Mouse (Mus musculus) megakaryocyte, embryonic 14.5 days (primary cell): ENCODE results near the gene Ksr1.

Source experiments
- FLI1 ChIP-seq: IDR thresholded peaks from 2 replicates; pipeline ENCODE4 v1.6.1; 2012; ENCODE audit warnings: low read length, inconsistent platforms, mixed read lengths
- GATA1 ChIP-seq: IDR thresholded peaks from 3 replicates; pipeline ENCODE4 v1.6.1; 2012; ENCODE audit warnings: mixed read lengths, low read length, inconsistent platforms, borderline replicate concordance

DNA sequence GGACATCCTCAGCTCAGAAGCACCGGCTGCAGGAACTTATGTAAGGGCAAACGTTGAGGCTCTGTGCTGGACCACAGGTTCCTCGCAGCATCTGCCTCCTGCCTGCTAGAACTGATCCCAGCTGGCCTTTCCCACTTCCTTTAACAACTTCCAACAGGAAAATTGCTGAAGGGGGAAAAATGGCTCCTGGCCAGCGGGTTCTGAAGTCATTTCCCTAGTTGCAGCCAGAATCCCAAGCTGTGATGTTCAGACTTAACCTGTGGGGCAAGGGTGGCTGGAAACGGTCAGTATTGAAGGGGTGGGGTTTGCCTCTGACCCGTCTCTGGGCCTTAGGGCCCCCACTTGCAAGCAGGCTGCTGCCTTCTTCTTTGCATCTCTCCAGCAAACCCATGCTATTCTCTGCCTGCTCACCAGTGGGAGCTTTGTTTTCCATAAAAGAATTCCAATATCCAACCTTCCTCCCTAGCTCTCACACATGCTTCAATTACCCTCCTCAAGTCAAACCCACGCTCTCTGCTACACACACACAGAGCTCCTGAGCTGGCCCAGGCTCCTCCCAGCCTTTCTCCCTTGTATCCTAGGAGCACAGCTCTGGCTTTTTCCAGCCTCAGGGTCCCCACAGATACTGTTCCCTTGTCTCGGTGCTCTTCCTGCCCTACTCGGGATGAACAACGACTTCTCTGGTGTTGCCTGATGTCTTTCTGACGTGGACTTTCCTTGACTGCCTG, 80.6 kb downstream of the Ksr1 start:
- TF ChIP-seq GATA1 = no peak
- no peak for TF ChIP-seq FLI1
